Mouse (Mus musculus) liver, embryonic 14.5 days (tissue): Measurements from ENCODE around the gene Dner.
"Not testable (repeated sequence)": the region's sequence is repeated elsewhere in the genome, so short reads cannot be mapped to it uniquely, and the experiment has no call there.

Source experiments
- CTCF ChIP-seq: IDR thresholded peaks from 2 replicates; pipeline ENCODE4 v1.5.1; 2016; ENCODE audit warnings: antibody characterized with exemption, low read depth, control low read depth
- EP300 ChIP-seq: IDR thresholded peaks from 2 replicates; pipeline ENCODE4 v1.6.1; 2016; ENCODE audit warnings: antibody characterized with exemption, low read depth

DNA sequence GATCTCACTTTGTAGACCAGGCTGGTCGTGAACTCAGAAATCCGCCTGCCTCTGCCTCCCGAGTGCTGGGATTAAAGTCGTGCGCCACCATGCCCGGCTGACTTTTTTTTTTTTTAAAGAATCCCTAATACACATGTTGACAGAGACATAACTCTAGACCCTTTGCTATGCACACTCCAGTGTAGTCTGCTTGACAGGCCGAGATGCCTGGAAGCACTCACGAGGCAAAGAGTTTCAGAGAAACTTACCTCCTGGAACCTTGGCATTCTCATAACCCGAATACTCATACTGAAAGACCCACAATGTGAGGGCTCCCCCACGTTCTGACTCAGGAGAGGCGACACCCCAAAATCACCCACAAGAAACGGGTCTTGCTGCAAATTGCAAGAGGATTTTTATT, 364.2 kb downstream of the Dner start:
- not testable (repeated sequence) for TF ChIP-seq CTCF, EP300
